Mouse (Mus musculus) bone marrow, adult 2 months (tissue): ENCODE measurements around the gene Scd4.

Experiments
- CTCF ChIP-seq: fragments of 200-500 bp; IDR thresholded peaks from 2 replicates; pipeline ENCODE4 v1.5.1; 2011; ENCODE audit warnings: low read length, control low read depth; ENCODE audit not compliant: control insufficient read depth, insufficient read depth
- POLR2A ChIP-seq: fragments of 200-500 bp; IDR thresholded peaks from 2 replicates; pipeline ENCODE4 v1.6.1; 2011; ENCODE audit warnings: low read depth, mild to moderate bottlenecking, control low read depth, low read length, borderline replicate concordance; ENCODE audit not compliant: control insufficient read depth

DNA sequence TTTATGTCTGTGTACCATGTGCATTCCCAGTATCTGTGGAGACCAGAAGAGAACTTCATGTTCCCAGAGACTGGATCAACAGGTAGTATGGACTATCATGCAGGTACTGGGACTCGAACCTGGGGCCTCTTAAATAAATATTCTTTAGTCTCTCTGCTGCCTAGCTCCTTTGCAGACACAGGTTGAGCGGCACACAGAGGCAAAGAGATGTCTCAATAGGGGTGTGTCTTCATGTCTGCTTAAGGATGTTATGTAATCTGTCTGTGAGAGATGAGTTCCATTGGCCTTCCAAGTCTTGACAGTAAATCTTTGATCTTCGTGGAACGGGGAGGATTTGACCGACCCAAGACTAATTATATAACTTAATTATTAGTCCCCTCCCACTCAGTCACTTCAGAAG lies 37.3 kb downstream of the Scd4 start:
- no peak for TF ChIP-seq POLR2A
- no peak for TF ChIP-seq CTCF
